Mouse (Mus musculus): ENCODE measurements around the gene Camkmt.

GRCm38 (mm10) chr17:85144141-85144540, 53.8 kb downstream of the Camkmt start:
- TF ChIP-seq CTCF (IDR thresholded peaks at IDR 0.05; ENCODE audit: low read depth) (no peak), EP300 (IDR thresholded peaks at IDR 0.05; ENCODE audit: low read depth) (no peak)
